In the genomic region with DNA sequence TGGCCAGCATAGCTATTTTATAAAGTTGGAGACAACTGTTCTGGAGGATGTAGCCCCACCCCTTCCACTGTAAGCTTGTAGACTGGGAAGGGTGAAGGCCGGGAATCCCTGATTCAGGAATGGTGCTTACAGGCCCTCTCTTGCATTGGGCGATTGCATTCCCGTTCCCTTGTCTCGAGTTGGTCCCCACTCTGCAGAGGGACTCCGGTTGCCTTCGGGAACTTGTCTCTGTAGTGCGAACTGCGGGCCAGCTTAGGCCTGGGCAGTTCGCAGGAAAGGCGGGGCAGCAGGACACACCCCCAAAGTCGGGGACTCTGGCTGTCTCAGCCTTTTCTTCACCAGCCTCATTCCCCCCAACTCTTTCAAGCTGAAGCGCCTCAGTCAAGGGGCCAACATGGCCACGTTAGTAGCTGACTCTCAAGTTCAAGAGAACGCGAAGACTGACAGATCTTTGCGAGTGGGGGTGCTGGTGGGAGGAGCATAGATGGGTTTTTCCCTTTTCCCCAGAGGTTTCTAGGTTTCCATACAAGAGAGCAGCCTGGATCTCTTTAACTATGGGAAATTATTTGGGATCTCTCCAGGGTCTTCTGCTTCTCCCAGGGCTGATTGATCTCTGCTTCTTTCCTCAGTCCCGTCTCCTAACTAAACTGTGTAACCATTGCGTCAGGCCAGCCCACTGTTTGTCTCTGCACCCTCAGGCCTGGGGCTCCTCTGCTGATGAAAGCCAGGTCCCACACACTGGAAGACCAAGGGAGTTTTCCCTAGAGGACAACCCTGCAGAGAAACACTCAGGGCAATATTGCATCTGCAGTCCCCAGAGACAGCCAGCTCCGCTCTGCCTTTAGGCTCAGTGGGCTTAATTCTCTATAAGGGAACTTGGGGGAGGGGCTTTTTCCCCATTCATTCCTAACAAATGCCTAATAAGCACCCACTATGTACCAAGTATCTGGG, we compare ENCODE assay signal across 8 mouse cellular contexts. TPM values are rescaled to one million over a fixed set of nuclear protein-coding genes. Genes with fewer than 3 reads are reported as not detected.
DNase-seq lines count a peak whose midpoint lies in the region; ATAC-seq lines count a peak whose summit lies in the region.

No protein-coding gene starts in this region.

- peak overlapping the region; percentile 99 for H3K27ac ChIP-seq in hindbrain, embryonic 11.5 days (ENCODE audit: low read depth, low read length)
- peak overlapping the region; percentile 95 for H3K27ac ChIP-seq in midbrain, embryonic 14.5 days (replicated peaks; ENCODE audit: low read depth, low read length)

- H3K4me2 ChIP-seq in hindbrain, embryonic 11.5 days (replicated peaks; ENCODE audit: low read depth, low read length), result peak overlapping the region; percentile 85
- peak overlapping the region; percentile 61 for H3K4me2 ChIP-seq in midbrain, embryonic 14.5 days (ENCODE audit: low read length)

- peaks cover 4% of the 10 kb centered on the region for H3K36me3 ChIP-seq in hindbrain, embryonic 11.5 days (ENCODE audit: control insufficient read depth, insufficient read depth, low read length)
- H3K36me3 ChIP-seq in midbrain, embryonic 14.5 days (ENCODE audit: control insufficient read depth, insufficient read depth, low read length), result peaks cover 41% of the 10 kb centered on the region

- peak; percentile 50 for ATAC-seq in erythroblast, adult 5-6 weeks (replicated peaks; ENCODE audit: low FRiP score, poor library complexity, severe bottlenecking)
- peak; percentile 53 for ATAC-seq in hindbrain, embryonic 11.5 days (ENCODE audit: low FRiP score)
- peak; percentile 60 for ATAC-seq in midbrain, embryonic 14.5 days (ENCODE audit: low FRiP score, low TSS enrichment)

- no peaks in the 10 kb centered on the region for H3K27me3 ChIP-seq in hindbrain, embryonic 11.5 days (ENCODE audit: control insufficient read depth, insufficient read depth, low read length)
- no peaks in the 10 kb centered on the region for H3K27me3 ChIP-seq in midbrain, embryonic 14.5 days (ENCODE audit: control insufficient read depth, insufficient read depth, low read length)

- H3K9ac ChIP-seq in hindbrain, embryonic 11.5 days (ENCODE audit: low read depth, low read length), result peak overlapping the region; percentile 76
- H3K9ac ChIP-seq in midbrain, embryonic 14.5 days (replicated peaks; ENCODE audit: low read length), result peak overlapping the region; percentile 63

- 4% methylated on average over 19 of the region's 19 CpGs for WGBS in hindbrain, embryonic 11.5 days
- 1% methylated on average over 19 of the region's 19 CpGs for WGBS in midbrain, embryonic 14.5 days

- peaks cover 16% of the 10 kb centered on the region for H3K4me1 ChIP-seq in hindbrain, embryonic 11.5 days (replicated peaks; ENCODE audit: control insufficient read depth, insufficient read depth, low read length)
- H3K4me1 ChIP-seq in midbrain, embryonic 14.5 days (ENCODE audit: control insufficient read depth, insufficient read depth, low read length), result peaks cover 38% of the 10 kb centered on the region

- DNase-seq in adrenal gland, adult (ENCODE audit: inconsistent age in 2 of 2, low spot score in 1 of 2), result peak; percentile 82 to 93
- no peak for DNase-seq in adrenal gland, postnatal 4 days (ENCODE audit: low spot score in 2 of 2)
- DNase-seq in adipocyte (ENCODE audit: low spot score), result peak; percentile 75
- peak; percentile 73 for DNase-seq in hindbrain, embryonic 11.5 days (ENCODE audit: low spot score)
- peak; percentile 82 for DNase-seq in liver
- DNase-seq in midbrain, embryonic 14.5 days, result peak; percentile 68
- DNase-seq in testis, postnatal 14 days (ENCODE audit: low spot score), result peak; percentile 62

- H3K9me3 ChIP-seq in hindbrain, embryonic 11.5 days (ENCODE audit: control insufficient read depth, low read length), result no peaks in the 10 kb centered on the region
- no peaks in the 10 kb centered on the region for H3K9me3 ChIP-seq in midbrain, embryonic 14.5 days (ENCODE audit: control insufficient read depth, low read length)

- peak overlapping the region; percentile 58 for H3K4me3 ChIP-seq in hindbrain, embryonic 11.5 days (ENCODE audit: low read depth, low read length)
- H3K4me3 ChIP-seq in midbrain, embryonic 14.5 days (replicated peaks; ENCODE audit: low read depth, low read length), result peak overlapping the region; percentile 60

RNA-seq across cellular contexts. Expression of a gene that starts 2.4 kb away (rescaled TPM):
- total RNA-seq in adrenal gland, postnatal 4 days (2021), result 10 to 100 TPM; 89.7 to 92.6 TPM
- total RNA-seq in erythroblast, adult 5-6 weeks (2015; ENCODE audit: low replicate concordance), result 22.4 and 33.0 TPM in 2 replicates
- 6.1 and 7.1 TPM in 2 replicates for total RNA-seq in erythroblast, adult 5-6 weeks (2017; ENCODE audit: low replicate concordance)
- polyA plus RNA-seq in hindbrain, embryonic 11.5 days (2014; fragmentation: Nextera tagmentation; extraction: Ambion mirVana), result 14.2 and 17.5 TPM in 2 replicates
- polyA plus RNA-seq in midbrain, embryonic 14.5 days (2014; fragmentation: Nextera tagmentation; extraction: Ambion mirVana), result 17.4 and 18.0 TPM in 2 replicates

RNA-seq across cellular contexts. Expression of a gene that starts 20.4 kb away (rescaled TPM):
- 10 to 100 TPM; 85.5 to 89.5 TPM for total RNA-seq in adrenal gland, postnatal 4 days (2021)
- total RNA-seq in erythroblast, adult 5-6 weeks (2015; ENCODE audit: low replicate concordance), result 35.1 and 38.8 TPM in 2 replicates
- 43.5 and 45.6 TPM in 2 replicates for total RNA-seq in erythroblast, adult 5-6 weeks (2017; ENCODE audit: low replicate concordance)
- 173 and 179 TPM in 2 replicates for polyA plus RNA-seq in hindbrain, embryonic 11.5 days (2014; fragmentation: Nextera tagmentation; extraction: Ambion mirVana)
- polyA plus RNA-seq in midbrain, embryonic 14.5 days (2014; fragmentation: Nextera tagmentation; extraction: Ambion mirVana), result 109 and 122 TPM in 2 replicates

RNA-seq across cellular contexts. Expression of a gene that starts 25.0 kb away (rescaled TPM):
- 100 to 1,000 TPM; 191 to 198 TPM for total RNA-seq in adrenal gland, postnatal 4 days (2021)
- 32.5 and 59.1 TPM in 2 replicates for total RNA-seq in erythroblast, adult 5-6 weeks (2015; ENCODE audit: low replicate concordance)
- total RNA-seq in erythroblast, adult 5-6 weeks (2017; ENCODE audit: low replicate concordance), result 73.0 and 77.9 TPM in 2 replicates
- polyA plus RNA-seq in hindbrain, embryonic 11.5 days (2014; fragmentation: Nextera tagmentation; extraction: Ambion mirVana), result 210 and 214 TPM in 2 replicates
- polyA plus RNA-seq in midbrain, embryonic 14.5 days (2014; fragmentation: Nextera tagmentation; extraction: Ambion mirVana), result 295 and 323 TPM in 2 replicates

RNA-seq across cellular contexts. Expression of a gene that starts 28.1 kb away (rescaled TPM):
- 10 to 100 TPM; 23.5 to 28.4 TPM for total RNA-seq in adrenal gland, postnatal 4 days (2021)
- total RNA-seq in erythroblast, adult 5-6 weeks (2015; ENCODE audit: low replicate concordance), result 0.42 TPM in 1 of 2 replicates, not detected in the other
- under 0.01 TPM in 1 of 2 replicates, not detected in the other for total RNA-seq in erythroblast, adult 5-6 weeks (2017; ENCODE audit: low replicate concordance)
- polyA plus RNA-seq in hindbrain, embryonic 11.5 days (2014; fragmentation: Nextera tagmentation; extraction: Ambion mirVana), result 41.4 and 42.2 TPM in 2 replicates
- 75.3 and 94.7 TPM in 2 replicates for polyA plus RNA-seq in midbrain, embryonic 14.5 days (2014; fragmentation: Nextera tagmentation; extraction: Ambion mirVana)

RNA-seq across cellular contexts. Expression of a gene that starts 30.6 kb away (rescaled TPM):
- 1 to 10 TPM; 2.9 to 4.2 TPM for total RNA-seq in adrenal gland, postnatal 4 days (2021)
- total RNA-seq in erythroblast, adult 5-6 weeks (2015; ENCODE audit: low replicate concordance), result 19.9 and 21.1 TPM in 2 replicates
- 14.6 and 18.7 TPM in 2 replicates for total RNA-seq in erythroblast, adult 5-6 weeks (2017; ENCODE audit: low replicate concordance)
- 1.1 and 2.2 TPM in 2 replicates for polyA plus RNA-seq in hindbrain, embryonic 11.5 days (2014; fragmentation: Nextera tagmentation; extraction: Ambion mirVana)
- polyA plus RNA-seq in midbrain, embryonic 14.5 days (2014; fragmentation: Nextera tagmentation; extraction: Ambion mirVana), result 0.18 and 1.1 TPM in 2 replicates

Comparison
In these comparisons a context has a peak if more than half of its experiments do, and no peak if none do; other contexts are left out.
1. DNase-seq: peak in adrenal gland, adult (2 of 2), adipocyte (single experiment), hindbrain, embryonic 11.5 days (single experiment), liver (single experiment), midbrain, embryonic 14.5 days (single experiment) and testis, postnatal 14 days (single experiment); none in adrenal gland, postnatal 4 days (0 of 2).
2. Peak in every context shown above with its lines, with median percentiles within 50 percentile points of each other: ATAC-seq.